Mouse (Mus musculus) CH12.LX (cell line): ENCODE data around the gene Olfr573-ps1.

Source experiments
- BHLHE40 ChIP-seq: IDR thresholded peaks from 2 replicates; pipeline ENCODE4 v1.6.1; 2011; ENCODE audit warnings: mild to moderate bottlenecking, low read depth, low read length, improper control_type of control experiment
- CTCF ChIP-seq, 2 experiments: IDR thresholded peaks in 1 of 2; conservative IDR thresholded peaks in 1 of 2; 2 replicates each; pipeline ENCODE4 v1.5.1; 2011 to 2012; ENCODE audit warnings: low read depth in 2 of 2, low read length in 2 of 2, improper control_type of control experiment in 1 of 2, inconsistent platforms in 1 of 2, mild to moderate bottlenecking in 1 of 2, moderate library complexity in 1 of 2
- MEF2A ChIP-seq: IDR thresholded peaks from 2 replicates; pipeline ENCODE4 v1.6.1; 2014; ENCODE audit warnings: low read depth, mild to moderate bottlenecking, inconsistent platforms, low read length, improper control_type of control experiment, borderline replicate concordance
- MYC ChIP-seq: IDR thresholded peaks from 2 replicates; pipeline ENCODE4 v1.6.1; 2011; ENCODE audit warnings: low read depth, mild to moderate bottlenecking, improper control_type of control experiment, low read length
- POLR2A ChIP-seq: IDR thresholded peaks from 2 replicates; pipeline ENCODE4 v1.6.1; 2011; ENCODE audit warnings: low read depth, mild to moderate bottlenecking, improper control_type of control experiment, low read length
- POLR2AphosphoS2 ChIP-seq: IDR thresholded peaks from 2 replicates; pipeline ENCODE4 v1.6.1; 2011; ENCODE audit warnings: low read depth, low read length, improper control_type of control experiment
- TCF12 ChIP-seq: IDR thresholded peaks from 2 replicates; pipeline ENCODE4 v1.6.1; 2014; ENCODE audit warnings: low read depth, mild to moderate bottlenecking, inconsistent platforms, low read length, improper control_type of control experiment
- ZKSCAN1 ChIP-seq: IDR thresholded peaks from 2 replicates; pipeline ENCODE4 v1.6.1; 2012; ENCODE audit warnings: low read depth, inconsistent platforms, low read length, improper control_type of control experiment, borderline replicate concordance
- ZNF384 ChIP-seq: IDR thresholded peaks from 2 replicates; pipeline ENCODE4 v1.6.1; 2012; ENCODE audit warnings: low read depth, low read length, improper control_type of control experiment, inconsistent platforms

DNA sequence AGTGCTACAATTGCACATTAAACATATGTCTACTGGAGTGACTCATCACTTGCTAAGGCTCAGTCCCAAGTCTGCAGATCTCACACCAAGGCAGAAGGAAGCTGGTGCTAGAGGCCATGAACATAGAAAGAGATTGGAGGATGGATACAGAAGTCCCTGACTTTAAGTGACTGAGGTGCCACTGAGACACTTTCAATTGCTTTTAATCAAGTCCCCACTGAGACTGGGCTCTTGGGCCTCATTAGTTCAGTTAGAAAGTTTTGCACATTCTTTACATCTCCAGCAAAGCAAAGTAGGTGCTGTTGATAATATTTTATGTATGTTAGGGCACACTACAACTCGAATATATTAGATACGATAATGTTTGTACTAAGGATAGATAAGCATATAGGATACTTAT, 33.5 kb upstream of the Olfr573-ps1 start, which contains the start of gene Olfr577:
- TF ChIP-seq MEF2A (no peak), TCF12 (no peak), CTCF (conservative IDR thresholded peaks at IDR 0.05 in 1 of 2, IDR thresholded peaks at IDR 0.05 in 1 of 2; ENCODE audit: low read depth in 2 of 2, low read length in 2 of 2) (no peak), POLR2AphosphoS2 (no peak), POLR2A (no peak), ZNF384 (no peak), BHLHE40 (no peak), MYC (no peak), ZKSCAN1 (no peak)
